Mouse (Mus musculus) CH12.LX (cell line): ENCODE data around the gene 9930022D16Rik.

ENCODE experiments used
- CHD2 ChIP-seq: IDR thresholded peaks from 2 replicates; pipeline ENCODE4 v1.6.1; 2011; ENCODE audit warnings: low read length, improper control_type of control experiment
- CTCF ChIP-seq, 2 experiments: IDR thresholded peaks in 1 of 2; conservative IDR thresholded peaks in 1 of 2; 2 replicates each; pipeline ENCODE4 v1.5.1; 2011 to 2012; ENCODE audit warnings: low read depth in 2 of 2, low read length in 2 of 2, improper control_type of control experiment in 1 of 2, inconsistent platforms in 1 of 2, mild to moderate bottlenecking in 1 of 2, moderate library complexity in 1 of 2
- HCFC1 ChIP-seq: IDR thresholded peaks from 2 replicates; pipeline ENCODE4 v1.6.1; 2012; ENCODE audit warnings: low read depth, mild to moderate bottlenecking, inconsistent platforms, low read length, improper control_type of control experiment
- MAFK ChIP-seq: IDR thresholded peaks from 2 replicates; pipeline ENCODE4 v1.6.1; 2011; ENCODE audit warnings: low read length, improper control_type of control experiment; ENCODE audit not compliant: insufficient replicate concordance
- POLR2A ChIP-seq: IDR thresholded peaks from 2 replicates; pipeline ENCODE4 v1.6.1; 2011; ENCODE audit warnings: low read depth, mild to moderate bottlenecking, improper control_type of control experiment, low read length

DNA sequence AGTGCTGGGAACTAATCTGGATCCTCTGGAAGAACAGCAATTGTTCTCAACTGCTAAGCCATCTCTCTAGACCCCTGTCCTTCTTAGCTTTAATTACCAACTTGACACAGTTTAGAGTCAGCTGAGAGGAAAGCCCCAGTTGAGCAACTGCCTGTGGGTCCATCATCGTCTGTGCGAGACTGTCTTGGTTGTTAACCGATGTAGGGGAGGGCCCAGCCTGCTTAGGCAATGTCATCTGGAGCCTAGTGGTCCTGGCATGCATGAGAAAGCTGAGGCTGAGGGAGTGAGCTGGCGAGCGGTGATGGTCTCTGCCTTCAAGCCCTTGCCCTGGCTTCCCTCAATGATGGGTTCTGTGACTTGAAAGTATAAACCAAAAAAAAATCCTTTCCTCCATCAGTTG lies 1.1 kb downstream of the 9930022D16Rik start:
- TF ChIP-seq CHD2 (no peak), MAFK (no peak), CTCF (conservative IDR thresholded peaks at IDR 0.05 in 1 of 2, IDR thresholded peaks at IDR 0.05 in 1 of 2; ENCODE audit: low read depth in 2 of 2, low read length in 2 of 2) (no peak), HCFC1 (no peak), POLR2A (no peak)
